Mouse (Mus musculus) Patski (cell line): Measurements from ENCODE around the gene Rap1gap2. TPM values are rescaled to one million over a fixed set of nuclear protein-coding genes. Genes with fewer than 3 reads are reported as not detected.

Source experiments
- ATAC-seq: fragments of 100-300 bp; one replicate; pipeline ENCODE4 v1.8.0; 2021
- CTCF ChIA-PET: fragments of 350-600 bp; sonication (Branson Sonifier 250); formaldehyde crosslinking; loops from one replicate; lab custom pipeline; 2022; ENCODE audit warnings: inconsistent platforms; lab: Charles Lee
- POLR2A ChIA-PET: fragments of 350-600 bp; sonication (Branson Sonifier 250); formaldehyde crosslinking; loops from one replicate; lab custom pipeline; 2022; ENCODE audit warnings: antibody characterized with exemption, inconsistent platforms; lab: Charles Lee
- DNase-seq: peaks from one replicate; pipeline ENCODE4 v3.0.0-alpha.2; 2011; ENCODE audit warnings: low read depth, low spot score
- H3K27me3 ChIP-seq: fragments of 371-371 bp; one replicate; pipeline ENCODE4 v1.5.1; 2021
- CTCF ChIP-seq: fragments of 100-300 bp; IDR thresholded peaks from one replicate; pipeline ENCODE4 v1.5.1; 2021
- in situ Hi-C: fragments of 300-500 bp; cut with MboI; formaldehyde crosslinking; loops from 3 replicates; pipeline ENCODE4 v1.11.1; 2018; ENCODE audit warnings: low pct_unique_long_range_greater_than_20kb, mixed read lengths
- polyA plus RNA-seq: library from polyadenylated mRNA; unstranded; gene quantifications from one replicate; pipeline ENCODE4 v1.2.3, GENCODE M21; 2021

Gene Rap1gap2
- polyA plus RNA-seq, 1 experiment from 2014 or later = 21.1 TPM

- ChIA-PET CTCF (interaction anchor here (1.3 kb wide), 1 partner anchor 17 kb away, joined by 4 read pairs; no protein-coding TSS in a partner anchor), POLR2A (no interaction called here)
- no peak for TF ChIP-seq CTCF
- DNase-seq (no peak), ATAC-seq (no peak)
- no peaks in the 10 kb centered on the region for H3K27me3 ChIP-seq
- in situ Hi-C loops = no loop called here
These were observed 162.2 kb downstream of the Rap1gap2 start for GRCm38 (mm10) chr11:74448556-74448955.

- in situ Hi-C loops = no loop called here
- ChIA-PET POLR2A (no interaction called here), CTCF (interaction anchor here (0.9 to 2.6 kb wide), 3 partner anchors 18 to 75 kb away, joined by 3 to 6 read pairs (median 4); no protein-coding TSS in a partner anchor)
- DNase-seq (peak; percentile 61), ATAC-seq (peak; percentile 85)
- no peak for TF ChIP-seq CTCF
- no peaks in the 10 kb centered on the region for H3K27me3 ChIP-seq
These were observed 162.7 kb downstream of the Rap1gap2 start for GRCm38 (mm10) chr11:74447991-74448403.

GRCm38 (mm10) chr11:74445591-74445990 is 165.1 kb downstream of the Rap1gap2 start:
- ATAC-seq = no peak
- no peak for TF ChIP-seq CTCF
- H3K27me3 ChIP-seq = no peaks in the 10 kb centered on the region
- CTCF ChIA-PET = interaction anchor here (1.7 to 2.6 kb wide), 2 partner anchors 9 to 78 kb away, joined by 4 to 6 read pairs; no protein-coding TSS in a partner anchor
- POLR2A ChIA-PET = no interaction called here
- in situ Hi-C loops = no loop called here
- DNase-seq = no peak

GRCm38 (mm10) chr11:74443924-74444256 is 166.8 kb downstream of the Rap1gap2 start:
- CTCF ChIA-PET = no interaction called here
- in situ Hi-C loops = no loop called here
- TF ChIP-seq CTCF = no peak
- POLR2A ChIA-PET = no interaction called here
- no peak for DNase-seq
- no peak for ATAC-seq
- no peaks in the 10 kb centered on the region for H3K27me3 ChIP-seq

GRCm38 (mm10) chr11:74443147-74443923 is 167.4 kb downstream of the Rap1gap2 start:
- ChIA-PET CTCF (no interaction called here), POLR2A (no interaction called here)
- ATAC-seq = no peak
- in situ Hi-C loops = no loop called here
- no peaks in the 10 kb centered on the region for H3K27me3 ChIP-seq
- TF ChIP-seq CTCF = no peak
- no peak for DNase-seq

- no peaks in the 10 kb centered on the region for H3K27me3 ChIP-seq
- DNase-seq (no peak), ATAC-seq (no peak)
- CTCF ChIA-PET = no interaction called here
- no peak for TF ChIP-seq CTCF
- in situ Hi-C loops = no loop called here
- POLR2A ChIA-PET = no interaction called here
These were observed 168.3 kb downstream of the Rap1gap2 start for GRCm38 (mm10) chr11:74442396-74442795.

- ChIA-PET CTCF (no interaction called here), POLR2A (no interaction called here)
- DNase-seq (no peak), ATAC-seq (no peak)
- in situ Hi-C loops = no loop called here
- TF ChIP-seq CTCF = no peak
- H3K27me3 ChIP-seq = no peaks in the 10 kb centered on the region
These were observed 170.6 kb downstream of the Rap1gap2 start for GRCm38 (mm10) chr11:74440112-74440511.

GRCm38 (mm10) chr11:74439202-74439601 is 171.5 kb downstream of the Rap1gap2 start:
- DNase-seq (peak; percentile 48), ATAC-seq (peak; percentile 75)
- in situ Hi-C loops = loop anchor here (5.0 kb wide), 1 partner anchor 83 kb away; no protein-coding TSS in a partner anchor
- no peaks in the 10 kb centered on the region for H3K27me3 ChIP-seq
- ChIA-PET POLR2A (interaction anchor here (0.5 to 0.6 kb wide), 2 partner anchors 72 to 1407 kb away, joined by 3 to 4 read pairs; no protein-coding TSS in a partner anchor), CTCF (interaction anchor here (1.3 kb wide), 1 partner anchor 84 kb away, joined by 3 read pairs; no protein-coding TSS in a partner anchor)
- TF ChIP-seq CTCF = no peak

- ChIA-PET CTCF (interaction anchor here (1.3 kb wide), 1 partner anchor 85 kb away, joined by 3 read pairs; no protein-coding TSS in a partner anchor), POLR2A (no interaction called here)
- no peak for ATAC-seq
- no peaks in the 10 kb centered on the region for H3K27me3 ChIP-seq
- DNase-seq = no peak
- no peak for TF ChIP-seq CTCF
- in situ Hi-C loops = loop anchor here (5.0 kb wide), 1 partner anchor 84 kb away; no protein-coding TSS in a partner anchor
These were observed 172.5 kb downstream of the Rap1gap2 start for GRCm38 (mm10) chr11:74438249-74438648.

GRCm38 (mm10) chr11:74435366-74435765 is 175.3 kb downstream of the Rap1gap2 start:
- ATAC-seq (no peak), DNase-seq (no peak)
- ChIA-PET POLR2A (no interaction called here), CTCF (interaction anchor here (1.6 kb wide), 1 partner anchor 20 kb away, joined by 5 read pairs; no protein-coding TSS in a partner anchor)
- no peaks in the 10 kb centered on the region for H3K27me3 ChIP-seq
- in situ Hi-C loops = loop anchor here (5.0 kb wide), 1 partner anchor 87 kb away; no protein-coding TSS in a partner anchor
- no peak for TF ChIP-seq CTCF

GRCm38 (mm10) chr11:74433000-74433399 is 177.7 kb downstream of the Rap1gap2 start:
- no peak for TF ChIP-seq CTCF
- in situ Hi-C loops = no loop called here
- H3K27me3 ChIP-seq = no peaks in the 10 kb centered on the region
- ATAC-seq (no peak), DNase-seq (no peak)
- ChIA-PET CTCF (interaction anchor here (1.1 kb wide), 1 partner anchor 93 kb away, joined by 3 read pairs; no protein-coding TSS in a partner anchor), POLR2A (no interaction called here)
